Mouse (Mus musculus): ENCODE data around the gene Arl4c. TPM values are rescaled to one million over a fixed set of nuclear protein-coding genes. Genes with fewer than 3 reads are reported as not detected.

Arl4c gene
- 5.7 TPM for polyA plus RNA-seq (2014; fragmentation: Illumina TruSeq; extraction: RNeasy Lipid Tissue Mini Kit (QIAGEN cat#74804); ENCODE audit: low replicate concordance)

GRCm38 (mm10) chr1:88701870-88702661, at the start of gene Arl4c:
Arl4c (minus strand) TSS chr1:88702221.

Other genes starting within 250 kb of the Arl4c start
- gene Glrp1, start 192.2 kb downstream of the Arl4c start, polyA plus RNA-seq (2014; fragmentation: Illumina TruSeq; extraction: RNeasy Lipid Tissue Mini Kit (QIAGEN cat#74804); ENCODE audit: low replicate concordance) = not detected

All from small intestine, adult 10 weeks (tissue).